Mouse (Mus musculus) small intestine, adult 2 months (tissue): ENCODE results near the gene Epha4.

ENCODE experiments used
- CTCF ChIP-seq: fragments of 200-500 bp; IDR thresholded peaks from 2 replicates; pipeline ENCODE4 v1.5.1; 2012; ENCODE audit warnings: low read depth, mild to moderate bottlenecking, control low read depth, inconsistent platforms, low read length, moderate library complexity, mixed read lengths; ENCODE audit not compliant: insufficient replicate concordance, insufficient read length; ENCODE audit errors: extremely low read depth
- POLR2A ChIP-seq: fragments of 200-500 bp; IDR thresholded peaks from 2 replicates; pipeline ENCODE4 v1.6.1; 2012; ENCODE audit warnings: low read depth, mild to moderate bottlenecking, control low read depth, inconsistent platforms, low read length, moderate library complexity

DNA sequence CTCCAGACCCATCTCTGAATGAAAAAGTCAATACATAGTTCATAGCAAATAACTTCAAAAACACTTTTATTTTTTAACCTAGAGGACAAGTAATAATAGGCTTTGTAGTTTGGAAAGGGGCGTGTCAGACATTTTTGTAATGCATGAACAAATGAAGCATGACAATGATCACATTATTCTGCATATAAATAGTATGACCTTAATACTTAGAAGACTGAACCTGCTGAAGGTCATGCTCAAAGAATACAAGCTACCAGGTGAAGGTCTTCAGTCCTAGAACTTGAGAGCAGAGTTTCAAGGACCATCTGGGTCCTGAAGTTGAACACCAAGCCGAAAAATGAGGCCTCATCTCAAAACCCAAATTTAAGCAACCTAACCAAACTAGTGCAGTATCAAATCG lies 62.2 kb downstream of the Epha4 start:
- TF ChIP-seq CTCF (no peak), POLR2A (no peak)
